Mouse (Mus musculus): Measurements from ENCODE around the gene Smap2.

- TF ChIP-seq CTCF (IDR thresholded peaks at IDR 0.05; ENCODE audit: borderline replicate concordance, control insufficient read depth, extremely low read depth, insufficient read depth, low read length, poor library complexity) (no peak), POLR2A (IDR thresholded peaks at IDR 0.05; ENCODE audit: control insufficient read depth, extremely low read depth, insufficient read depth, low read length, poor library complexity) (no peak)
Observed at GRCm38 (mm10) chr4:120925386-120925785, 91.7 kb downstream of the Smap2 start.
